Mouse (Mus musculus): ENCODE measurements around the gene Catsperg2. TPM values are rescaled to one million over a fixed set of nuclear protein-coding genes. Genes with fewer than 3 reads are reported as not detected.
"Not testable (repeated sequence)": the region's sequence is repeated elsewhere in the genome, so short reads cannot be mapped to it uniquely, and the experiment has no call there.

Gene Catsperg2
- polyA plus RNA-seq, 1 experiment from 2014 or later, result not detected

DNA sequence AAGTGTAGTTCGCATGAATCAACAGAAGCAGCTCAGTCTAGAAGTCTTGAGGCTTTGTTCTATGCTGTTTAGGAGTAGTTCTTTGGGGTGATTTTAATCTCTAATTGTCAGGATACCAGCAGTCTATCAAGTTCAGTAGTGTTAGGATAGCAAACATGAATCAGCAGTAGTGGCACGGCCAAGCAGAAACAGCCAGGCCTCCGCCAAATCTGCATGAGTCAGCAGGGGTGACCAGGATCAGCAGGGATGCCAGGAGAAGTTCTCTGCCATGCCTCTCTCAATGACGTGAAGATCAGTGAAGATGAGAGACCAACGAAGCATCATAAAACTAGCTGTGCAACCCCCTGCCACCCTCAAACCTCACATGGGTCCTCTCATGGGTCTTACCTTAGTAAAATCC lies 33.6 kb upstream of the Catsperg2 start:
- WGBS, result 85% methylated on average over 5 of the region's 5 CpGs
- Histone ChIP-seq H3K27me3 (ENCODE audit: control insufficient read depth, insufficient read depth, low read length) (no peaks in the 10 kb centered on the region), H3K27ac (ENCODE audit: low read length) (no peak overlapping the region), H3K4me1 (ENCODE audit: control insufficient read depth, insufficient read depth, low read length) (no peaks in the 10 kb centered on the region), H3K9me3 (ENCODE audit: control insufficient read depth, low read depth, low read length) (no peaks in the 10 kb centered on the region; the same call in 1 of the 2 replicates), H3K4me3 (ENCODE audit: low read depth, low read length) (no peak overlapping the region), H3K4me2 (replicated peaks; ENCODE audit: low read depth, low read length) (no peak overlapping the region), H3K9ac (replicated peaks; ENCODE audit: low read depth, low read length) (no peak overlapping the region), H3K36me3 (ENCODE audit: control insufficient read depth, insufficient read depth, low read length) (no peaks in the 10 kb centered on the region)
- no peak for ATAC-seq (ENCODE audit: insufficient number of reproducible peaks, insufficient read depth, low FRiP score, low read depth)

DNA sequence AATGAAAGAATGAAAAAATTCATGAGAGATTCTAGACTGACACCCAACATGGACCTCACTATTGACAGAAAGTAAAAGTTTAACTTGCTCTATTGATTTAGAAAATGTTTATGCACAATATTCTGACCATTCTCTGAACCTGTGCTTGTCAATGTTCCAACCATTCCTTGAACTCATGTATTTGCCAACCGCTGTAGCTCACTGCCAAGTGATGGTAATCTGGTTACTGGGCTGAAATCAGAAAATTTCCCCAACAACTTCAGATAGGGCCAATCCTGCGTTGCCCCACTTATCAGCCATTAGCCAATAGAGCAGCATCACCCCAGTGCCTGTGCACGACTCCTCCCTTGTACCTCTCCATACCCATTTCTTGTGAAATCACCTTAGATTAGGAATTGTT lies 15.4 kb upstream of the Catsperg2 start:
- ATAC-seq (ENCODE audit: insufficient number of reproducible peaks, insufficient read depth, low FRiP score, low read depth), result no peak
- 76% methylated on average over 3 of the region's 3 CpGs for WGBS
- Histone ChIP-seq H3K9ac (replicated peaks; ENCODE audit: low read depth, low read length) (no peak overlapping the region), H3K4me3 (ENCODE audit: low read depth, low read length) (no peak overlapping the region), H3K36me3 (ENCODE audit: control insufficient read depth, insufficient read depth, low read length) (no peaks in the 10 kb centered on the region), H3K4me2 (replicated peaks; ENCODE audit: low read depth, low read length) (no peak overlapping the region), H3K27me3 (ENCODE audit: control insufficient read depth, insufficient read depth, low read length) (no peaks in the 10 kb centered on the region), H3K4me1 (ENCODE audit: control insufficient read depth, insufficient read depth, low read length) (no peaks in the 10 kb centered on the region), H3K27ac (ENCODE audit: low read length) (no peak overlapping the region), H3K9me3 (ENCODE audit: control insufficient read depth, low read depth, low read length) (no peaks in the 10 kb centered on the region)

DNA sequence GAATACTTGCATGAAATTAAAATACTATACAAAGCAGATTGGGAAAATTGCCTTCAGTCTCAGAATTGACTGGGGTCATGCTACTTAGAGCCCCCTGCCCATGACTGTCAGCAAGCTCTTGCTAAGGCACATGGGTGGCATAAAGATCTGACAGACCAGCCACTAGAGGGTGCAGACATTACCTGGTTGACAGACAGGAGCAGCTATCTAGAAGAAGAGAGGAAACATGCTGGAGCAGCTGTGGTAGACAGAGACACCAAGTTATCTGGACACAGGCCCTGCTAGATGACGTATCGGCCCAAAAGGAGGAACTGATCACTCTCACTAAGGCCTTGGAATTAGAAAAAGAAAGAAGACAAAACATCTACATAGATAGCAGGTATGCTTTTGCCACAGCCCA lies 1.2 kb upstream of the Catsperg2 start:
- H3K9ac ChIP-seq (replicated peaks; ENCODE audit: low read depth, low read length), result no peak overlapping the region
- peaks cover 6% of the 10 kb centered on the region; the same call in 1 of the 2 replicates for H3K9me3 ChIP-seq (ENCODE audit: control insufficient read depth, low read depth, low read length)
- WGBS, result 90% methylated on average over 2 of the region's 2 CpGs
- no peaks in the 10 kb centered on the region for H3K27me3 ChIP-seq (ENCODE audit: control insufficient read depth, insufficient read depth, low read length)
- H3K36me3 ChIP-seq (ENCODE audit: control insufficient read depth, insufficient read depth, low read length), result no peaks in the 10 kb centered on the region
- H3K4me1 ChIP-seq (ENCODE audit: control insufficient read depth, insufficient read depth, low read length), result no peaks in the 10 kb centered on the region
- H3K27ac ChIP-seq (ENCODE audit: low read length), result no peak overlapping the region
- ATAC-seq (ENCODE audit: insufficient number of reproducible peaks, insufficient read depth, low FRiP score, low read depth), result no peak
- no peak overlapping the region for H3K4me2 ChIP-seq (replicated peaks; ENCODE audit: low read depth, low read length)
- no peak overlapping the region for H3K4me3 ChIP-seq (ENCODE audit: low read depth, low read length)

DNA sequence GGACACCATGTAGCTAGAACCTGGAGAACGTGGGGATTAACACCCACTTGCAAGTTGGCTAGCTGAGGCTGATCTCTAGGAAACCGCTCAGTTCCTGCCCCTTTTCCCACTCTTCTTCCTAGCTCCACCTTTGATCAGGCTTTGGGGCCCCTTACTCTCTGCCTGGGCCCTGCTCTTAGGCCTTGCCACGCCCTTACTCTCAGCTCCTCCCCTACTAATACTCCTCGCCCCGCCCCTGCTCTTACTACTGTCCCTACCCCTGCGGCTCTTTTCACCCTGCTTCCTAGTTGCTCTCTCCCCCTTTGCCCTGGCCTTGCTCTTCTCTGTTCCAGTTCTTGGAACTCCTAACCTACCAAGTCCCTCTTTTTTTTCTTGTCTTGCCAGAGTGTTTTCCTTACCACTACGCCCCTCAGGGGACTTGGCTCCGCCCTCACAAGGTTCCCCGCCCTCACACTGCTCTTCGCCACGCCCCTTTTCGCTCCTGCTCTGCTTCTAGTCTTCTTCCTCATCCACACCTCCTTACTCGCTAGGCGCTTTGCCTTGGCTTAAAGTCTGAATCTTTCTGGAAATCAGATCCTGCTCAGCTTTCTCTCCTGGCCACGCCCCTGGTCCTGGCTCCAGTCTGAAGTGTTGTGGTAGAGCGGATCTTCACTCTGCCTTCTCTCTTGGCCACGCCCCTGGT lies 1.2 kb downstream of the Catsperg2 start:
- H3K4me2 ChIP-seq (replicated peaks; ENCODE audit: low read depth, low read length); H3K4me1 ChIP-seq (ENCODE audit: control insufficient read depth, insufficient read depth, low read length); H3K27ac ChIP-seq (ENCODE audit: low read length); H3K9me3 ChIP-seq (ENCODE audit: control insufficient read depth, low read depth, low read length); H3K9ac ChIP-seq (replicated peaks; ENCODE audit: low read depth, low read length); H3K36me3 ChIP-seq (ENCODE audit: control insufficient read depth, insufficient read depth, low read length); H3K27me3 ChIP-seq (ENCODE audit: control insufficient read depth, insufficient read depth, low read length); H3K4me3 ChIP-seq (ENCODE audit: low read depth, low read length): not testable (repeated sequence)
- 0 out of 2 replicates have a peak, but pooled peaks have one; percentile 28 for ATAC-seq (ENCODE audit: insufficient number of reproducible peaks, insufficient read depth, low FRiP score, low read depth)
- WGBS, result 19% methylated on average over 16 of the region's 17 CpGs

GRCm38 (mm10) chr7:29708891-29709290 lies 17.9 kb downstream of the Catsperg2 start:
- not testable (repeated sequence) for H3K4me1 ChIP-seq (ENCODE audit: control insufficient read depth, insufficient read depth, low read length); H3K4me3 ChIP-seq (ENCODE audit: low read depth, low read length); ATAC-seq (ENCODE audit: insufficient number of reproducible peaks, insufficient read depth, low FRiP score, low read depth); H3K27ac ChIP-seq (ENCODE audit: low read length); H3K27me3 ChIP-seq (ENCODE audit: control insufficient read depth, insufficient read depth, low read length); H3K9me3 ChIP-seq (ENCODE audit: control insufficient read depth, low read depth, low read length); H3K36me3 ChIP-seq (ENCODE audit: control insufficient read depth, insufficient read depth, low read length); H3K9ac ChIP-seq (replicated peaks; ENCODE audit: low read depth, low read length); H3K4me2 ChIP-seq (replicated peaks; ENCODE audit: low read depth, low read length)
- 75% methylated on average over 2 of the region's 2 CpGs for WGBS

DNA sequence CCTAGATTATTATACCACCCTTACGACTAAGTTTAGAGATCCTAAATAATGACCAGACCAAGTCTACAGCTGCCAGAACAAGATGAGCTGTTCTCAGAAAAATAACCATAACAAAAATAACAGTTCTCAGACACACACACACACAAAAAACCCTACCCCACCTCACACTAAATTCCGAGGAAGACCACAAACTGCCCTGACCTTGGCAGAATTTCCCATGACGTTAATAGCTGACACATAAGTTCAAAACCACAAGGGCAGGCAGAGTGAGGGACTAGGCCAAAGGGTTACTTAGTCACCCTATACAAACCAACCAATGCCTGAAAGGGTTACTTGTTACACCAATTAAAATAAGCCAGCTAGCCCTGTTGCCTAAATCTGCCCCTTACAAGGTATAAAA lies 31.6 kb downstream of the Catsperg2 start:
- not testable (repeated sequence) for H3K4me3 ChIP-seq (ENCODE audit: low read depth, low read length); H3K4me1 ChIP-seq (ENCODE audit: control insufficient read depth, insufficient read depth, low read length); H3K9me3 ChIP-seq (ENCODE audit: control insufficient read depth, low read depth, low read length); H3K9ac ChIP-seq (replicated peaks; ENCODE audit: low read depth, low read length); H3K4me2 ChIP-seq (replicated peaks; ENCODE audit: low read depth, low read length); H3K27ac ChIP-seq (ENCODE audit: low read length); H3K36me3 ChIP-seq (ENCODE audit: control insufficient read depth, insufficient read depth, low read length); H3K27me3 ChIP-seq (ENCODE audit: control insufficient read depth, insufficient read depth, low read length); ATAC-seq (ENCODE audit: insufficient number of reproducible peaks, insufficient read depth, low FRiP score, low read depth)
- WGBS, result 85% methylated on average over 3 of the region's 3 CpGs

- WGBS, result 71% methylated on average over 3 of the region's 3 CpGs
- no peak overlapping the region for H3K9ac ChIP-seq (replicated peaks; ENCODE audit: low read depth, low read length)
- no peak overlapping the region for H3K27ac ChIP-seq (ENCODE audit: low read length)
- H3K36me3 ChIP-seq (ENCODE audit: control insufficient read depth, insufficient read depth, low read length), result no peaks in the 10 kb centered on the region
- peaks cover 7% of the 10 kb centered on the region; the same call in 1 of the 2 replicates for H3K9me3 ChIP-seq (ENCODE audit: control insufficient read depth, low read depth, low read length)
- ATAC-seq (ENCODE audit: insufficient number of reproducible peaks, insufficient read depth, low FRiP score, low read depth), result no peak
- H3K27me3 ChIP-seq (ENCODE audit: control insufficient read depth, insufficient read depth, low read length), result no peaks in the 10 kb centered on the region
- H3K4me2 ChIP-seq (replicated peaks; ENCODE audit: low read depth, low read length), result no peak overlapping the region
- no peak overlapping the region for H3K4me3 ChIP-seq (ENCODE audit: low read depth, low read length)
- no peaks in the 10 kb centered on the region for H3K4me1 ChIP-seq (ENCODE audit: control insufficient read depth, insufficient read depth, low read length)
These were observed 45.0 kb downstream of the Catsperg2 start for GRCm38 (mm10) chr7:29681868-29682267.

Measured in stomach, embryonic 14.5 days (tissue).